Mouse (Mus musculus): ENCODE results near the gene Emx1.
A peak's percentile ranks its signal among the peaks of the same experiment; 100 is the strongest.
"Not testable (repeated sequence)": the region's sequence is repeated elsewhere in the genome, so short reads cannot be mapped to it uniquely, and the experiment has no call there.

The Emx1 gene

DNA sequence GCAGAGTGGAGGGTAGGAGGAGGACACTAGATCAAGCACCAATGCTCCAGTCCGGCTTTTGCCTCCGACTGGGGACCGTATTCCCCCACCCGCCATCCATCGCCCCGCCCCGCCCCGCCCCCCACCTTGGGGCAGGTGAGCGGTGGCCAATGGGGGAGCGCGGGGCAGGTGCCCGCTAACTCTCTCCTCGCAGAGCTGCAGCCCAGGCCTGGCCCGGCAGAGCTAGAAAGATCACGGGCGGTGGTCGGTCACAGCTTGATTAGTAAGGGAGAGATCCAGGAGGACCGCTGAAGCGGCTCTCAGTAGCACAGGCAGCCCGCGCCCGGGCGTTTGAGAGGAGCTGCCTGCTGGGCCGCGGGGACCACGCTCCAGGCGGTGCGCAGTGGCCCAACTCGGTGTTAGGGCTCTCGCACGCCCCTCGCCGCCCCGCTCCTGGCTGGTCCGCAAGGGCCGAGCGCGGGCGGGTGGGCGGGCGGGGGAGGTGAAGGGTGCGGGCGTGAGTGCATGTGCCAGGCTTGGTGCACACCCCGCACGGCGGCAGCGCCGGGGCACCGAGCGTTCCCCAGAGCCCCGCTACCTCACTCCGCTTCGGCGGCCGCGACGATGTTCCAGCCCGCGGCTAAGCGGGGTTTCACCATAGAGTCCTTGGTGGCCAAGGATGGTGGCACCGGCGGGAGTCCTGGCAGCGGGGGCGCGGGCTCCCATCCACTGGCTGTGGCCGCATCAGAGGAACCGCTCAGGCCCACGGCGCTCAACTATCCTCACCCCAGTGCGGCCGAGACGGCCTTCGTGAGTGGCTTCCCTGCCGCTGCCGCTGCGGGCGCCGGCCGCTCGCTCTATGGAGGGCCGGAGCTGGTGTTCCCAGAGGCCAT, at the start of gene Emx1:
Gene Emx1 (plus strand): TSS at position 99 of the 872 bp plus-strand sequence.
- peak; percentile 22 for DNase-seq

DNA sequence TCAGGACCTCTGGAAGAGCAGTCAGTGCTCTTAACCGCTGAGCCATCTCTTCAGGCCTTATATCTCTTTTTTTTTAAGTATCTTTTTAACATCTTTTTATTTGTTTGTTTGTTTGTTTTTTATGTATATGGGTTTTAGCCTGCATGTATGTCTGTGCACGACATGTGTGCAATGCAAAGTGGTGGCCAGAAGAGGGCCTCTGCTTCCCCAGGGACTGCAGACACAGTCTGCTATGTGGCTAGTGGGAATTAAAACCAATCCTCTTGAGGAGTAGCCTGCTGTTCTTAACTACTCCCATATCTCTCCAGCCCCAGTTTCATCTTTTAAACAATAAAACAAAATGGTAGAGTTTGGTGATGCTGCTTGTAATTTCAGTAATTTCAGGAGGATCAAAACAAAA, 47.7 kb upstream of the Emx1 start:
- DNase-seq, result no peak

DNA sequence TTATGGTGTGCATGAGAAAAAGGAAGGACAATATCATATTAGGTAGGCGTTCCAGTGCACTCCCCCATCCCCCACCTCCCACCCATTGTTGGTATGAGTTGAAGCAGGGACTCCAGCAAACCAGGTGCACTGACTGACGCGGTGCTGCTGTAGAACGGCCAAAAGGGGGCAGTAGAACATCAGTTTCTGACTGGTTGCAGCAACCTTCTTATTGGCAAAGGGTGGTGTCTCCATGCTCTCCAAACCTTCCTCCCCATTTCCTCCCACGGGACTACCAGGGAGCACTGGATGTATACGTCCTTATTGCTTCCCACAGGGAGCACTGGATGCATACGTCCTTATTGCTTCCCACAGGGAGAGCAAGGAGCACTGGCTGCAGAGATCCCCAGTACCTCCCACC, 46.2 kb upstream of the Emx1 start:
- DNase-seq, result peak; percentile 36

DNA sequence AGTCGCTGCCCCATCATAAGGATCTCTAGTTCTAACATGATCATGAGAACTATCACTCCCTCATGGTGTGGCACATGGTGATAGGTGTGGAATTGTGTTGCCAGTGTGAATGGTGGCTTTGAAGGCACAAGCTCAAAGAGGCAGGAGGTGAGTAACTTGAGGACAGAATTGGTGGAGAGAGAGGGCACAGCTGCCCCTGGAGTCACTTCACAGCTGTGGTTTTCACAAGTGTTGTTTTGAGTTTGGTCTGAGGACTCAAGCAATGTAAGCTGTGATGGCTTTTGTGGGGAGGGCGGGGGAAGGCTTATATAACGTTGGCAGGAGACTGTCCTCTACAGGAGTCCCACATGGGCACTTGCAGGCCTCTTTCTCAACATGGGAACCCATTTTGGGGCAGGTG, 42.8 kb upstream of the Emx1 start:
- no peak for DNase-seq

DNA sequence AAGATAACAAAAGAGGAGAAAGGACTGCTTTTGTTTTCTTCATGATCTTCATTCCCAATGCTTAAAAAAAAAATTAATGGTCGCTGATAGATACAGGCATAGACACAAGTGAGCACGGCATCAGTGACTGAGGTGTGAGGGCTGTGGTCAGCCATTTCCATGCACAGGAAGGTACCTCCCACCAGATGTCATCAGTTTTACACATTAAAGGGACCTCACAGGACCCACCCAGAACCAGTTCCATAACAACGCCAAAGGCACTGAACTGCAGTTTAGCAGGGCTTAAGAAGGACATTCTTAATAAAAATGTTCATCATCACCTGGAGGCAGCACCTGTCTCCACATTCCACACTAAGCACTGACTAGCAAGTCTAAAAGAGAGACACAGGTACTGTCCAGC, 39.6 kb upstream of the Emx1 start:
- no peak for DNase-seq

DNA sequence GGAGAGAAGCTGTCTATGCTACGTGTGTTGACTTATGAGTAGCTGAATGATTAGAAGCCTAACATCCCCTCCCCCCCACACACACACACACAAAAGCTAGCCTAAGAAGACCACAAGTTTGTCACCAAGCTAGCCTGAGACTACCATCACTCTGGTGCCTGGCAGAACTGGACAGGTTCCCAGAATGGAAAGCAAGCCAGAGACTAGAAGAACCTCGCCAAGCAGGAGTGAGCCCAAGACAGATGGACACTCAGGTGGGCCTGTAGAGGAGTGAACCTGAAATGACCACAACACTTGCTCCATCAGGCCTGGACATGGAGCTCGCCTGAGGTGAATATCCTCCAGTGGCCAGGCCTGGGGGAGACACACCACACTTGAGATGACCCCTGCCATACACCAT, 36.9 kb upstream of the Emx1 start:
- peak; percentile 38 for DNase-seq

DNA sequence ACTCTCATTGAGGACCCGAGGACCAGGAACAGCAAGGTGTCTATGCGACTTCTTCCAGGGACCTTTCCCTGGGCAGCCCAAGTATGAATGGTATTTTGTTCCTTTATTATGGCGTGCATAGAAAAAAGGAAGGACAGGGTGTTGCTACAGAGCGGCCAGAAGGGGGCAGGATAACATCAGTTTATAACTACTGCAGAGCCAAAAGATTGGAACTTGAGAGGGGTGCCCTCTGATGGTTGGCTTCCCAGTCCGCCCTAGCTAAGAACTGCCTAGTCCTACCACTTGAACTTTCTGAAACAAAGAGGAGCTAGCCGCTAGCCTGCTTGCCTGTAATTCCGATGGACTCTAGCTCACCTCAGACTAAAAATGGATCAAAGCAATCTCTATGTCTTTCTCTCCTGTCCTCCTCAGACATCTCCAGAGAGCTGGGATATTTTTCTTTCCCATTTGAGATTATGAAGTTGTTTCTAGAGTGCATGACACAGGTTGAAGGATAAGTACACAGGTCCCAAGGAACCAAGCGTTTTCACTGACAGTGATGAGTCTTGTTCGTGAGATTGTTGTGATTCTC, 33.2 kb upstream of the Emx1 start:
- DNase-seq, result peak; percentile 74

DNA sequence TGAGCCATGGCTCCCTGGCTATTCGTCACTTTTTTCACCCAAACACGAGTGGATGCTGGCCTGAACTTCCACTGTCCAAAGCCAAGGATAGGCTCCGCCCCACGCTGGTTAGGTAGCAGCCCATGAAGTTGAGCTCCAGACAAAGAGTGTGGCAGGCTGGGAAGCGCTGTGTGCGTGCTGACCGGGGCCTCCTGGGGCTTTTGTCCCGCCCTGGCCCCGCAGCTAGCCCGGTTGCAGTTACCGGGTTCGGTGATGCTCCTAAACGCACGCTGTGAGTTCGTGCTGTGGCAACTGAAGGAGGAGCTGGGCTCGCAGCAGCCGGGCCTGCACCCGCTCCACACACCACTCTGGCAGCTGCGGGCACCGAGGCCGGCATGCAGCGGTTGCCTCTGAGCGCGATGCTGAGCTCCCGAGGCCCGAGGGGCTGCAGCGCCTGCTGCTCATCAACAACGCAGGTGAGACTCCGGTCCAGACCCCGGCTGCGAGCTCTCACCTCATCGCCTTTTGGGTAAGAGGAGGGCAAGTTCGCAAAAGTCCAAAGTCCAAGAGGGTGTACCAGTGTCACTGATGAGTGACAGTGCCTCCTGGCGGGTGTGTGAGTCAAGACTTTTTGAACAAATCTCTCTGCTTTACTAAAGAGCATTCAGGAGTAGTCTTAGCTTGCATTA, 32.2 kb upstream of the Emx1 start:
- DNase-seq, result no peak

DNA sequence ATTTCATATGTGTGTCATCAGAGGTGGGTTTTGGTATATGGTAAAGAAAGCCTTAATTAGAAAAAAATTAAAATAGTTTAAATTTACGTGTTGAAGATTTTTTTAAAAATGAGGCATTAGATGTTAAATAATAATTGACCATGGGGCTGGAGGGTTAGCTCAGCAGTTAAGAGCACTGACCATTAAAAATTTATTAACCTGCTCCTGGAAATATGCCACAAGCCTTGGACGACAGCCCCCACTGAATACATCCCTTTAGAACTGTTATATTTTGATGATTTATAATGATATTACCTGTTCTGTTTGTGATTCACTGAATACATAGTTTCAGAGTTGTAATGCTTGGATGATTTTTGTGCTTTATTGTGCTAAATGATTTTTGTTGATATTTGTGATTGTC, 30.7 kb upstream of the Emx1 start:
- not testable (repeated sequence) for DNase-seq

DNA sequence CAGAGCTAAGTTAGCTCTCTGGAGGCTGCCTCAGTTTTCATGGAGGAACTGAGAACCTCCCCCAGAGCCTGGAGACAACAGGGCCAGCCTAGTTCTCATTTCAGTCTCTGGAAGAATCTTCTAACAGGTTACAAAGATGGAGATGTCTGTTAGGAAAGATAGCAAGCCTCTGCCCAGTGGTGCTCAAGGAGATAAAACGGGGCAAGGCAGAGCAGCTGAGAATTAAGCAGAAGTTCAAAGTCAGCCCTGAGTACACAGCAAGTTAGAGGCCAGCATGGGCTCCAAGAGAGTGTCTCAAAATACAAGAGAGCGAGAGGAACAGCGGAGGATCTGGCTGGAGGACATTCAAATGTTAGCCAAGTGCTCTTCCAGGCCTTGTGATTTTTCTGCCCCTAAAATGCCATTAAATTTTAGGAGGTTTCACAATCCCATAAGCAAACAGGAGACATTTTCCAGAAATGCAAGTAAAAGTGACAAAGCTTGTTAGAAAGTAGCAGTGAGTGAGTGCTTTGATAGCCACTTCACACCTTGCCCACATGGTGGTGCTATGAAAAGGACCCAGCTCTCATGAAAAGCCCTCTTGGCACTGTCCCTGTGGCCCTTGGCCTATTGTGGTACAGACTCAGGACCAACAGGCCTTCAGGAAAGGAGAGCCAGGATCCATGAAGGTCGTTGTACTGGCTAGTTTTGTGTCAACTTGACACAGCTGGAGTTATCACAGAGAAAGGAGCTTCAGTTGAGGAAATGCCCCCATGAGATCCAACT, 29.0 kb upstream of the Emx1 start:
- not testable (repeated sequence) for DNase-seq

DNA sequence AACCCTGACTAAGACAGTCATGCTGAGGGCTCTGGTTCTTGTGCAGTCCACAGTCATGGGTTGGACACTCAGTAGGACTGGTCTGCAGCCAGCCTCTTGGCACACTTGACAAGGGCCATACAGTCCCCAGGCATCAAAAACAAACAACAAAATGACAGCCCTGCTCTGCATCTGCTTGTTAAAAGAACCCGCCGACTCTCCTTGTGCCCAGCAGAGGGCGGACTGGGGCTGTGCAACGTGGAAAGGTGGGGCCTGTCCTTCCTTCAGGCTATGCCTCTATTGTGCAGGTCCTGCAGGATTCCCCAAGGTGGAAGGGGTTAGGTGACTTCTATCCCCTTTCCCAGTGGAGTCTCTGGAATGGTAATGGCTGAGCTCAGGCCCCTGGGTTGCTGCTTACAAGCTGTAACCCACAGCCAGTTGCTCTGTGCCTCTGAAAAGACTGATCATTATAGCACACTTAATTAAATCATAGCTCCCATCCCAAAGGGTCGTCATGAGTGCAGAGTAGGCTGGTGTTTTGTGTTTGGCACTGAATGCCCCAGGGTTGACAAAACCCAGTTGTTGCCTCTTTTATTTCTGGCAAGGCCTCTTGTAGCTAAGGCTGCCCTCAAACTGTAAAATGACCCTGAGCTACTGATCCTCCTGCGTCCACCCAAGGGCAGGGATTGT, 28.0 kb upstream of the Emx1 start:
- peak; percentile 48 for DNase-seq

DNA sequence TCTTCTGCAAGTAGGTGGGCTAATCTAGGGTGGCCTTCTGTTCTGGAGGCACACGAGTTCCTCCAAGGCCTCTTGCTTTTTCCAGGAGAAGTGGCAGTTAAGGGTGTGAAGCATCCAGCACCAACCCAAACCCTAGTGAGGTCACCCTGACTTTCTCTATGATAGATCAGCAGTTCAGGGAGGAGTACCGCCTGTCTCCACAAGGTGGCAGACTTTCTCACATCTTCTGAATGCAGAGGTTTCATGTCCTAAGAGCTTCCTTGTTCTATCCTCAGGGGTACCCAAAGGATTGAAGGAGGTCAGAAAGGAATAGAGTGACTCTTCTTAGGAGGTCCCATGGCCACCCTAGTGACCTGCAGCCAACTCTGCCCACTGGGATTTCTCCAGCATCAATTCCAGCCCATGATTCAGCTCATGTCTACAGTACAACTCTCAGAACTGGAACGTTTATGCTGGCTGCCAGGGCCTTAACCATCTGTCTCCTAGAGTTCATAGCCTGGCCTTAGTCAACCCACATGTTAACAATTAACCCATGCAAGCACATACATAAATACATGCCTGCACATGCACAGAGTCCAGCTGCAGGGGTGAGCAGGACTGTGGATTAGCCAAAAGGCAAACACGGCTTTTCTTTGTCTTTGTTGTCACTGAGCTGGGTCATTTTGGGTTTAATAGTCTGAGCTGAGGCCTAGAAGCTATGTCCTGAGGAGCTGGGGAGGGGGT, 26.9 kb upstream of the Emx1 start:
- peak; percentile 56 for DNase-seq

DNA sequence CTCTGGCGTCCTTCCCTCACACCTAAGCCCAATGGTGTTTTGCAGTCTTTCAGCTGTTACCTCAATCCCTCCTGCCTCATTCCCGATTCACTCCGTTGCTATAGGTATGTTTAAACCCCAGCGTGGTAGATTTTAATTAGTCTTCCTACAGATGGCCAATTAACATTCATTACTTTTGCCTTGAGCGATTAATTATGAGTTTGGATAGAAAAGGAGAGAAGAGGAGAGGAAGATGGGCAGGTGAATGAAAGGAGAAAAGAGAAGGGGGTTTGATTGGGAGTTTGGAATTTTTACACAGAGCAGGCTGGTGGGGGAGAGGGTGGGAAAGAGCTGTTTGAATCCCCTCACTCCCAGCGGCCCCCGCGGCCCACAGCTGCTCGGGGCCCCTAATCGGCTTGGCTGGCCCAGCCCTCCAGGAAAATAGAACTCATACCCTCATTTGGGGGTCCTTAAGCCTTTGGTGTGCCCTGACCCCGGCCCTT, 21.8 kb upstream of the Emx1 start:
- DNase-seq, result no peak

DNA sequence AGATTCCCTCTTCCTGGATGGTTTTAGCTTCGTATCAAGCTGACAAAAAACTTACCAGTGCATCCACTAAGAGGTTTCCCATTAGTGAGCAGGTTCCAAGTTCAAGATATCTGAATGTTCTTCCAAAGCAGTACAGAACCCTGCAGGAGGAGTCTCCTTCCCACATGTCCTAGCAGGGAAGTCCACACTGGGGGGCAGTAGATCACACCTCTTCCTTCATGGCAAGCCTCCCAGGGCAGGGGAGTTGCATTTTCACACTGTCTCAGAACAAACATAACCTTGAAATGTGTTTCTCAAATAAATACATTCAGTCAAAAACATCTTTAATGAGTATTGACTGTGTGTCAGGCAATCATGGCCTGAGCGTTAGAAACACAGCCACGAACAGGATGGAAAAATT, 7.7 kb upstream of the Emx1 start:
- DNase-seq, result no peak

DNA sequence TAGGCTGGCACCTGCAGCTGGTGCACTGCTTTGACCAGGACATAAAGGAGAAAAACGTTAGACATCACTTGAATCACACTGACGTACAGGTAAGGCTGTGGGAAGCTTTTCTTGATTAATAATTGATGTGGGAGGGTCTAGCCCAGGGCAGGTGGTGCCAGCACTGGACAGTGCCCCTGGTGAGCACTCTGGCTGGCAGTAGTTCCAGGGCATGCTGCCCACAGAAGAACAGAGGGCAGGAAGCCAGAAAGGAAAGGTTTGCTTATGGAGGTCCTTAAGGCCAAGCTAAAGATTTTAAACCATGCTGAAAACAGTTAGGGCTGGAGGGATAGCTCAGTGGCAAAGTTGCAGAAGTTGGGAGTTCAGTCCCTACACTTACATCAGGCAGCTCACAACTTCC, 7.2 kb upstream of the Emx1 start:
- no peak for DNase-seq

DNA sequence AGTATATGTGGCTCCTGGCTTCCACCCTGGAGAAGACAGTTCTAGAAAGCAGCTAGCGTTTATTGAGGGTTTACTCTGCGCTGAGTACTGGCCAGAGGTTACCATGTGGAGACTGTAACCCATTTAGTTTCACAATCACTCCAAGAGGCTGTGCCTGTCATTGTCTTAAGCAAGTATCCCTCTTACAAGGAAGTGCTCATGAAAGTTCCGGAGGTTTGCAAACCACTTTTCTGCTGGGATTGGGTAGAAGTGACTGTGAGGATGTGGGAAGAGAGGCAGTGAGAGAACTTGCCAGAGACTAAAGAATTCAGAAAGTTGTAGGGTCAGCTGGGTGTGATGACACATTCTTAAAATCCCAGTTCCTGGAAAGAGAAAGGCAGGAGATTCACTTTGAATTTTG, 3.3 kb upstream of the Emx1 start:
- DNase-seq, result no peak

DNA sequence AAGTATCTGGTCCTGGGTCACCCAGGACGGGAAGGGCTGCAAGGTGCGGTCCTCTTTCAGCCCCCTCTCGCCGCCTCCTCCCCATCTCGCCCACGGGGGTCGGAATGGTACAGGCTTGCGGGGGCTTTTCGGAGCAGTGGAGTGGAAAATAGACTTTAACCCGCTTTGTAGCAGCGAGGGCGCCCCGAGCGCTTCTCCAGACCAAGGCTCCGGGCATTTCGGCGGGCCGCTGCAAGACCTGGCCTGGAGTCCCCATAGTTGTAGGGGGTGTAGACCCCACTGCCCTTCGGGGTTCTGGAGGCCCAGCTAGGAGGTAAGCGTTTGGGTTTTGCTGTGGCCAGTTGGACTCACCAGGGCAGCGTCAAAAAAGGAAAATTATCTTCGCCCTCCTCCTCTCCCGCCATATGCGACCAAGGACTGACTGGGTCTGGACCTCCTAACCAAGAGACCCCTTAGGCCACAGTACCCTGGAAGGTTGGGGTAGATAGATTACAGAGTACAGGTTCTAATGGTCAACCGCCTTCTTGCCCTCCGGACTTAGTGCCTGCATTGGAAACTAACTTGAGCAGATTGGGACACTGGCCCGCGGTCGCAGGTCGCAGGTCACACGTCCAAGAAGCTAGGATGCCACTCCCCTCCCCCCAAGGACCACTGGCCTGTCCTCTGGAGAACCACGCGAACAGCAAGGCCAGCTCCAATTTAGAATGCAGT, 1.1 kb upstream of the Emx1 start:
- no peak for DNase-seq

DNA sequence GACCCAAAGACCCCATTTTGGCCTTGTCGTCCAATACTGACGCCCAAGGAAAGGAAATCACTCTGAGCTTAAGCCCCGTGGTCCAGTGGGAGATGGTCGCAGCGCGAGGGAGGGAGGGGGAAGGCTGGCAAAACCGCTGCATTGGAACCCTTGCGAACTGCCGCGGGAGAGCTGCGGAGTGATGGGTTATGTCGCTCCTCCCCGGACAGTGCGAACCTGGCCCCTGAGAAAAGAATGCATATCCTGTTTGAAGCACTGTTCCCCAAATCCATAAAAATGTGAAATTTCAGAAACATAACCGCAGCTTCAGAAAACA, 536 bp upstream of the Emx1 start:
- DNase-seq, result no peak

DNA sequence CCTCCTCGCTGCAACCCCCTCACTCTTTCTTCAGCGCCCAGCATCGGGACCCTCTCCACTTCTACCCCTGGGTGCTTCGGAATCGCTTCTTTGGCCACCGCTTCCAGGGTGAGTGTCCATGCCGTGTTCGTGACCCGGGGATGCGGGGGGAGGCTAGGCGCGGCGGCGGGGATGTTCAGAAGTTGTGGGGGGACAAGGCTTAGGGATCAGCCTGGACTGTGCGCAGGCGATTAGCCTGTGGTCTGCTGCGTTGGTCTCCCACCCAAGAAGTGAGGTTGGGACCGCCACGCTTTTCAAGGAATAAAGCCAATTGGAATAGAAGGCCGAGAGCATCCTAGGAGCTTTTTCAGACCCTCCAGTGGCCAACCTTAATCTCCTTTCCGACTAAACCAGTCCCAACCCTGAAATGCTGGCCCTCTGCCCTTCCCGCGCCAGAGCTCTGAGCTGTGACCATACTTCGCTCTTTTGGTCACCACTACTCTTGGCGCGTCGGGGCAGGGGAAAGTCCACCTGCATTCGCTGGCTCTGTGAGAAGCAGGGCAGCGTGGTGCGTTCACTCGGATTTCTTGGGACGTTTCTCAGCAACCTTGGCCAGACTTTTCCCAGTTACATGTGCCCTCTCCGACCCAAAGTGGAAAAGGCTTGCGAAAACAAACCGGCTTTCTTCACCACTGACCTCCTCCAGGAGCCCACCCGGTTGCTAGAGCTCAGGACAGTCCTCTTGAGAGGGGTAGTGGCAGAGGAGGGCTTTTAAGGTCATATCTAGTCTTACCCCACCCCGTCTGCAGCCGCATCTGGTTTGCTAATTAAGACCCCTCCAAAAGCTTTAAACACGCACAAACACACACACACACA, 1.2 kb downstream of the Emx1 start:
- no peak for DNase-seq

DNA sequence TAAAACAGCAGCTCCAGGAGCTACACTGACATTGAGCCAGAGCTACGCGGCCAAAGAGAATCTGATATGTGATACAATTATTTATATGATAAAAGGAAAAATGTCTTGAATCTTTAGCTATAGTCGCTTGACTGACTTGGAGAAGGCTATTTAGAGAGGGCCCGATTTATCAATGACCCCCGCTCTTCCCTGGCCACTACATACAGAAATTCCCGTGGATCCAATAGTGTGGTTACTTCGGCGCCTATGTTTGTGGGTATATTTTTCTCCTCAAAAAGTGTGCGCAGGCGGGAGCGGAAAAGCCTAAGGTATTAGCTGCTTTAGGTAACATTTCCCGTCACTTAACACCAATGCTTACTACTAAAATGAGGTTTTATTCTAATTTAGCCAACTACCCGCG, 2.1 kb downstream of the Emx1 start:
- DNase-seq, result no peak

Measured in cerebellum, adult 8-10 months (tissue).